8 mouse cellular contexts compared by ENCODE assay signal in genomic region chrX:38250352-38250950, GRCm38 (mm10). TPM values are rescaled to one million over a fixed set of nuclear protein-coding genes. Genes with fewer than 3 reads are reported as not detected.
DNase-seq lines count a peak whose midpoint lies in the region; ATAC-seq and TF ChIP-seq lines count a peak whose summit lies in the region.

No protein-coding gene starts in this region.

- DNase-seq in kidney, adult 11 months, result no peak
- peak; percentile 28 for DNase-seq in forebrain, embryonic 14.5 days (ENCODE audit: low spot score)
- no peak for DNase-seq in kidney, postnatal 0 days (ENCODE audit: low spot score)
- peak; percentile 24 to 25 for DNase-seq in lung, postnatal 4 days
- DNase-seq in right cerebral cortex, postnatal 4 days, result peak; percentile 16

- no peaks in the 10 kb centered on the region for H3K9me3 ChIP-seq in kidney, embryonic 15.5 days (replicated peaks)
- H3K9me3 ChIP-seq in forebrain, embryonic 14.5 days (replicated peaks; ENCODE audit: control insufficient read depth, low read length), result no peaks in the 10 kb centered on the region
- H3K9me3 ChIP-seq in kidney, postnatal 0 days (replicated peaks; ENCODE audit: low read length), result no peaks in the 10 kb centered on the region

- peak overlapping the region; percentile 38 for H3K4me3 ChIP-seq in kidney, embryonic 15.5 days (replicated peaks)
- H3K4me3 ChIP-seq in bone marrow macrophage, adult 2 months (ENCODE audit: insufficient read depth, low read length), result peak overlapping the region; percentile 53
- peak overlapping the region; percentile 28 for H3K4me3 ChIP-seq in forebrain, embryonic 14.5 days (ENCODE audit: low read depth, low read length)
- H3K4me3 ChIP-seq in kidney, postnatal 0 days (replicated peaks; ENCODE audit: low read depth, low read length), result peak overlapping the region; percentile 28

- no peak for TF ChIP-seq CTCF in bone marrow macrophage, adult 2 months (IDR thresholded peaks at IDR 0.05; ENCODE audit: low read depth, low read length)
- peak; percentile 29; the same call in 1 of the 2 replicates for TF ChIP-seq CTCF in kidney, postnatal 0 days (IDR thresholded peaks at IDR 0.05; ENCODE audit: low read depth)

- peaks cover 20% of the 10 kb centered on the region; the same call in 1 of the 2 replicates for H3K27me3 ChIP-seq in kidney, embryonic 15.5 days
- H3K27me3 ChIP-seq in forebrain, embryonic 14.5 days (replicated peaks; ENCODE audit: control insufficient read depth, insufficient read depth, low read length), result no peaks in the 10 kb centered on the region
- no peaks in the 10 kb centered on the region for H3K27me3 ChIP-seq in kidney, postnatal 0 days (ENCODE audit: insufficient read depth, low read length)

- 0 out of 2 replicates have a peak, but pooled peaks cover 19% of the 10 kb centered on the region for H3K4me1 ChIP-seq in kidney, embryonic 15.5 days
- peaks cover 9% of the 10 kb centered on the region for H3K4me1 ChIP-seq in bone marrow macrophage, adult 2 months (ENCODE audit: control insufficient read depth, insufficient read depth, low read length)
- H3K4me1 ChIP-seq in forebrain, embryonic 14.5 days (ENCODE audit: control insufficient read depth, insufficient read depth, low read length), result no peaks in the 10 kb centered on the region; the same call in 1 of the 2 replicates
- no peaks in the 10 kb centered on the region for H3K4me1 ChIP-seq in kidney, postnatal 0 days (replicated peaks; ENCODE audit: insufficient read depth, low read length)

- H3K4me2 ChIP-seq in kidney, embryonic 15.5 days, result peak overlapping the region; percentile 62
- peak overlapping the region; percentile 67 for H3K4me2 ChIP-seq in forebrain, embryonic 14.5 days (ENCODE audit: low read length)
- peak overlapping the region; percentile 60 for H3K4me2 ChIP-seq in kidney, postnatal 0 days (ENCODE audit: low read length)

- 11% methylated on average over 18 of the region's 18 CpGs for WGBS in kidney, embryonic 15.5 days
- 27% methylated on average over 18 of the region's 18 CpGs for WGBS in forebrain, embryonic 14.5 days
- 28% methylated on average over 18 of the region's 18 CpGs for WGBS in kidney, postnatal 0 days

- H3K36me3 ChIP-seq in kidney, embryonic 15.5 days, result no peaks in the 10 kb centered on the region
- no peaks in the 10 kb centered on the region for H3K36me3 ChIP-seq in forebrain, embryonic 14.5 days (ENCODE audit: control insufficient read depth, insufficient read depth, low read length)
- no peaks in the 10 kb centered on the region for H3K36me3 ChIP-seq in kidney, postnatal 0 days (ENCODE audit: insufficient read depth, low read length)

- no peak overlapping the region for H3K9ac ChIP-seq in kidney, embryonic 15.5 days
- no peak overlapping the region for H3K9ac ChIP-seq in forebrain, embryonic 14.5 days (ENCODE audit: low read length)
- no peak overlapping the region for H3K9ac ChIP-seq in kidney, postnatal 0 days (ENCODE audit: low read depth, low read length)

- peak; percentile 44; the same call in 1 of the 2 replicates for ATAC-seq in kidney, embryonic 15.5 days (replicated peaks; ENCODE audit: low FRiP score)
- peak; percentile 38; the same call in 1 of the 2 replicates for ATAC-seq in forebrain, embryonic 14.5 days
- 0 out of 2 replicates have a peak, but pooled peaks have one; percentile 37 for ATAC-seq in kidney, postnatal 0 days (replicated peaks; ENCODE audit: low FRiP score, low read depth)
- no peak for ATAC-seq in monocyte, adult 5-6 weeks (replicated peaks; ENCODE audit: insufficient number of reproducible peaks, low FRiP score, low TSS enrichment, poor library complexity, severe bottlenecking)

- TF ChIP-seq POLR2A in bone marrow macrophage, adult 2 months (IDR thresholded peaks at IDR 0.05; ENCODE audit: borderline replicate concordance, low read depth, low read length), result no peak

- H3K27ac ChIP-seq in kidney, embryonic 15.5 days, result no peak overlapping the region
- no peak overlapping the region for H3K27ac ChIP-seq in bone marrow macrophage, adult 2 months (ENCODE audit: insufficient read depth, low read depth, low read length)
- no peak overlapping the region for H3K27ac ChIP-seq in forebrain, embryonic 14.5 days (ENCODE audit: low read depth, low read length)
- no peak overlapping the region for H3K27ac ChIP-seq in kidney, postnatal 0 days

RNA-seq across cellular contexts. Expression of gene Tmem255a, which starts 1.8 kb away (rescaled TPM):
- polyA plus RNA-seq in kidney, embryonic 15.5 days (2015; fragmentation: Nextera tagmentation; extraction: Ambion mirVana), result 26.6 and 29.0 TPM in 2 replicates
- polyA plus RNA-seq in bone marrow macrophage, adult 2 months (2012; ENCODE audit: insufficient read depth, insufficient read length, missing spikeins), result not detected in 2 replicates
- 13.9 and 15.8 TPM in 2 replicates for polyA plus RNA-seq in forebrain, embryonic 14.5 days (2014; fragmentation: Nextera tagmentation; extraction: Ambion mirVana)
- 15.5 and 16.1 TPM in 2 replicates for polyA plus RNA-seq in kidney, postnatal 0 days (2015; fragmentation: Nextera tagmentation; extraction: Ambion mirVana)
- not detected in 3 replicates for total RNA-seq in monocyte, adult 5-6 weeks (2017)

Comparison
In these comparisons a context has a peak if more than half of its experiments do, and no peak if none do; other contexts are left out.
1. DNase-seq: peak in forebrain, embryonic 14.5 days (single experiment), lung, postnatal 4 days (2 of 2) and right cerebral cortex, postnatal 4 days (single experiment); none in kidney, adult 11 months (single experiment) and kidney, postnatal 0 days (single experiment).
2. RNA of gene Tmem255a, which starts 1.8 kb away (polyA plus RNA-seq): 26.6 to 29.0 TPM in kidney, embryonic 15.5 days, 15.5 to 16.1 TPM in kidney, postnatal 0 days and 13.9 to 15.8 TPM in forebrain, embryonic 14.5 days; not detected in bone marrow macrophage, adult 2 months; every median in the first group is over 10 times any median in the second.
3. Peak in every context shown above with its lines, with median percentiles within 50 percentile points of each other: H3K4me2 ChIP-seq and H3K4me3 ChIP-seq.